10 mouse cellular contexts compared by ENCODE assay signal in genomic region chr11:52268104-52268835, GRCm38 (mm10). TPM values are rescaled to one million over a fixed set of nuclear protein-coding genes. Genes with fewer than 3 reads are reported as not detected.
DNase-seq lines count a peak whose midpoint lies in the region; ATAC-seq and TF ChIP-seq lines count a peak whose summit lies in the region.
"Had no signal": no experiment of that assay in that cellular context is flagged by ENCODE, and none has a peak within 500 bp of the region (broad histone marks: within the 10 kb centered on the region; RNA-seq: fewer than 3 reads in every experiment).

No protein-coding gene starts in this region.

- H3K27me3 ChIP-seq in hindbrain, embryonic 10.5 days (ENCODE audit: insufficient read depth, poor library complexity, severe bottlenecking) = no peaks in the 10 kb centered on the region
- H3K27me3 ChIP-seq in hindbrain, embryonic 13.5 days = no peaks in the 10 kb centered on the region
- H3K27me3 ChIP-seq in E14TG2a.4 (ENCODE audit: insufficient read depth, low read length) = no peaks in the 10 kb centered on the region
- no peaks in the 10 kb centered on the region for H3K27me3 ChIP-seq in intestine, embryonic 15.5 days (replicated peaks)
- H3K27me3 ChIP-seq: Patski had no signal

- H3K4me1 ChIP-seq in hindbrain, embryonic 10.5 days (replicated peaks) = peaks cover 38% of the 10 kb centered on the region
- peaks cover 35% of the 10 kb centered on the region for H3K4me1 ChIP-seq in hindbrain, embryonic 13.5 days (replicated peaks)
- H3K4me1 ChIP-seq in E14TG2a.4 (replicated peaks; ENCODE audit: low read depth, low read length) = peaks cover 73% of the 10 kb centered on the region
- H3K4me1 ChIP-seq in intestine, embryonic 15.5 days (replicated peaks) = peaks cover 25% of the 10 kb centered on the region

- TF ChIP-seq CTCF in E14TG2a.4 (conservative IDR thresholded peaks at IDR 0.05; ENCODE audit: low read length) = no peak

- no peak overlapping the region for H3K4me2 ChIP-seq in hindbrain, embryonic 13.5 days
- H3K4me2 ChIP-seq in intestine, embryonic 15.5 days (replicated peaks) = no peak overlapping the region

- 61% methylated on average over 7 of the region's 7 CpGs for WGBS in hindbrain, embryonic 10.5 days
- 73% methylated on average over 7 of the region's 7 CpGs for WGBS in hindbrain, embryonic 13.5 days
- WGBS in intestine, embryonic 15.5 days = 45% methylated on average over 7 of the region's 7 CpGs

- DNase-seq in hindbrain, embryonic 10.5 days (ENCODE audit: low spot score) = no peak
- peak; percentile 63 to 65 for DNase-seq in natural killer cell, adult 2 months (ENCODE audit: low spot score in 2 of 2)
- DNase-seq in frontal cortex, postnatal 14 days (ENCODE audit: low spot score in 2 of 2) = no peak
- DNase-seq in layer of hippocampus, adult 18-20 months (ENCODE audit: low spot score in 2 of 2) = no peak
- no peak for DNase-seq in cerebellum, adult 11 months

- no peak overlapping the region for H3K4me3 ChIP-seq in hindbrain, embryonic 10.5 days
- H3K4me3 ChIP-seq in hindbrain, embryonic 13.5 days = no peak overlapping the region
- peak overlapping the region; percentile 3; the same call in 1 of the 2 replicates for H3K4me3 ChIP-seq in E14TG2a.4 (replicated peaks; ENCODE audit: low read length)
- H3K4me3 ChIP-seq in intestine, embryonic 15.5 days (replicated peaks) = no peak overlapping the region

- ATAC-seq in hindbrain, embryonic 13.5 days (ENCODE audit: low FRiP score) = no peak
- ATAC-seq in intestine, embryonic 15.5 days = peak; percentile 73
- ATAC-seq: Patski had no signal

- H3K27ac ChIP-seq in hindbrain, embryonic 10.5 days = peak overlapping the region; percentile 59
- no peak overlapping the region for H3K27ac ChIP-seq in hindbrain, embryonic 13.5 days
- peak overlapping the region; percentile 25 for H3K27ac ChIP-seq in intestine, embryonic 15.5 days

- H3K36me3 ChIP-seq in hindbrain, embryonic 10.5 days = no peaks in the 10 kb centered on the region
- no peaks in the 10 kb centered on the region for H3K36me3 ChIP-seq in hindbrain, embryonic 13.5 days
- H3K36me3 ChIP-seq in E14TG2a.4 (ENCODE audit: insufficient read depth, low read length) = peaks cover 68% of the 10 kb centered on the region
- no peaks in the 10 kb centered on the region for H3K36me3 ChIP-seq in intestine, embryonic 15.5 days

- H3K9ac ChIP-seq in hindbrain, embryonic 13.5 days = no peak overlapping the region
- no peak overlapping the region for H3K9ac ChIP-seq in intestine, embryonic 15.5 days

- H3K9me3 ChIP-seq in hindbrain, embryonic 10.5 days = no peaks in the 10 kb centered on the region
- no peaks in the 10 kb centered on the region for H3K9me3 ChIP-seq in hindbrain, embryonic 13.5 days
- H3K9me3 ChIP-seq in E14TG2a.4 (ENCODE audit: low read length) = no peaks in the 10 kb centered on the region
- H3K9me3 ChIP-seq in intestine, embryonic 15.5 days = no peaks in the 10 kb centered on the region

RNA-seq across cellular contexts. Expression of gene Tcf7, which starts 14.5 kb away (rescaled TPM):
- 9.3 and 10.8 TPM in 2 replicates for polyA plus RNA-seq in hindbrain, embryonic 10.5 days (2016; fragmentation: Nextera tagmentation; extraction: Ambion mirVana)
- polyA plus RNA-seq in hindbrain, embryonic 13.5 days (2015; fragmentation: Nextera tagmentation; extraction: Ambion mirVana) = 3.2 and 4.7 TPM in 2 replicates
- polyA plus RNA-seq in intestine, embryonic 15.5 days (2015; fragmentation: Nextera tagmentation; extraction: Ambion mirVana) = 6.9 and 8.2 TPM in 2 replicates
- 1 to 10 TPM; 2.6 to 3.1 TPM for total RNA-seq in layer of hippocampus, adult 18-20 months (2021)

RNA-seq across cellular contexts. Expression of gene Skp1a, which starts 36.5 kb away (rescaled TPM):
- polyA plus RNA-seq in hindbrain, embryonic 10.5 days (2016; fragmentation: Nextera tagmentation; extraction: Ambion mirVana) = 905 and 976 TPM in 2 replicates
- polyA plus RNA-seq in hindbrain, embryonic 13.5 days (2015; fragmentation: Nextera tagmentation; extraction: Ambion mirVana) = 1,097 and 1,103 TPM in 2 replicates
- 720 and 848 TPM in 2 replicates for polyA plus RNA-seq in intestine, embryonic 15.5 days (2015; fragmentation: Nextera tagmentation; extraction: Ambion mirVana)
- total RNA-seq in layer of hippocampus, adult 18-20 months (2021) = 100 to 1,000 TPM; 461 to 470 TPM

RNA-seq across cellular contexts. Expression of gene Olfr1371, which starts 54.5 kb away (rescaled TPM):
- not detected in 2 replicates for polyA plus RNA-seq in hindbrain, embryonic 10.5 days (2016; fragmentation: Nextera tagmentation; extraction: Ambion mirVana)
- not detected in 2 replicates for polyA plus RNA-seq in hindbrain, embryonic 13.5 days (2015; fragmentation: Nextera tagmentation; extraction: Ambion mirVana)
- polyA plus RNA-seq in intestine, embryonic 15.5 days (2015; fragmentation: Nextera tagmentation; extraction: Ambion mirVana) = not detected in 2 replicates
- total RNA-seq in layer of hippocampus, adult 18-20 months (2021) = not detected
- polyA plus RNA-seq: limb, embryonic 11.5 days; Patski had no signal

Comparison
In these comparisons a context has a peak if more than half of its experiments do, and no peak if none do; other contexts are left out.
1. DNase-seq: peak in natural killer cell, adult 2 months (2 of 2); none in hindbrain, embryonic 10.5 days (single experiment), frontal cortex, postnatal 14 days (0 of 2), layer of hippocampus, adult 18-20 months (0 of 2) and cerebellum, adult 11 months (single experiment).